14 mouse cellular contexts compared by ENCODE assay signal in the genomic region with DNA sequence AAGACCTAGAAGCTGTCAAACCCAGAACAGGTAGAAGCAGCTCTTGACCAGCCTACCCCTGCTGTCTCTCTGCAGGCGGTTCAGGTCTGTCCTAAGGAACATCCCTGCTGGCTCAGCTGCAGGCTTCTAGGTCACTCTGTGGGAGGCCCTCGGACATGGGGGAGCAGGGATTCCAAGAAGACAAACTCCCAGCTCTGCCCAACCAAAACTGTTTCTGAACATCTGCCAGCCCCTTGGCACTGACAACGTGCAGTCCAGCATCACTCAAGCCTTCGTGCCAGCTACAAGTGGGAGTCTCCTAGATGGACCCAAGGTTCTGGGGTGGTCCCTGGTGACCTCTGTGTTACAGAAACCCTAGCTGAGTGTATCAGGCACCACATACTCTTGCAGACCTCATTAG. TPM values are rescaled to one million over a fixed set of nuclear protein-coding genes. Genes with fewer than 3 reads are reported as not detected.
DNase-seq lines count a peak whose midpoint lies in the region; ATAC-seq and TF ChIP-seq lines count a peak whose summit lies in the region.
"Had no signal": no experiment of that assay in that cellular context is flagged by ENCODE, and none has a peak within 500 bp of the region (broad histone marks: within the 10 kb centered on the region; RNA-seq: fewer than 3 reads in every experiment).

No protein-coding gene starts in this region.

- ATAC-seq in monocyte, adult 5-6 weeks (replicated peaks; ENCODE audit: insufficient number of reproducible peaks, low FRiP score, low TSS enrichment, poor library complexity, severe bottlenecking), result no peak
- ATAC-seq: hindbrain, embryonic 16.5 days had no signal

- H3K4me3 ChIP-seq in layer of hippocampus, adult 2 months, result no peak overlapping the region
- H3K4me3 ChIP-seq: embryonic facial prominence, embryonic 12.5 days; limb, embryonic 15.5 days had no signal

- peak overlapping the region; percentile 39; the same call in 1 of the 2 replicates for H3K27ac ChIP-seq in layer of hippocampus, adult 2 months
- H3K27ac ChIP-seq: embryonic facial prominence, embryonic 12.5 days; limb, embryonic 15.5 days had no signal

- peak; percentile 9 for DNase-seq in adrenal gland, postnatal 14 days
- DNase-seq in adrenal gland, adult 2 months, result no peak
- no peak for DNase-seq in layer of hippocampus, adult 2 months (ENCODE audit: low spot score in 2 of 2)
- no peak for DNase-seq in layer of hippocampus, postnatal 25 days (ENCODE audit: extremely low spot score in 1 of 2, low spot score in 1 of 2)
- DNase-seq in NIH3T3 (ENCODE audit: low read depth), result peak; percentile 50
- peak; percentile 4 to 49 for DNase-seq in kidney, postnatal 25 days
- no peak for DNase-seq in adrenal gland, adult 8-10 months
- DNase-seq: thymus, adult 18-20 months had no signal

- TF ChIP-seq CTCF in layer of hippocampus, adult 2 months (conservative IDR thresholded peaks at IDR 0.05), result no peak

RNA-seq across cellular contexts. Expression of a gene that starts 9.1 kb away (rescaled TPM):
- 0.41 and 0.60 TPM in 2 replicates for total RNA-seq in adrenal gland, postnatal 14 days (2021)
- 1 to 10 TPM; 1.9 to 2.3 TPM for total RNA-seq in adrenal gland, adult 2 months (2021)
- 4.0 and 7.9 TPM in 2 replicates for polyA plus RNA-seq in adrenal gland, adult 2 months (2012; rRNA removed)
- 1 to 10 TPM; 1.9 to 2.5 TPM for total RNA-seq in layer of hippocampus, adult 2 months (2021)
- total RNA-seq in layer of hippocampus, postnatal 25 days (2021), result 1 to 10 TPM; 2.0 to 2.2 TPM
- not detected in 3 replicates for total RNA-seq in monocyte, adult 5-6 weeks (2017)
- total RNA-seq in adrenal gland, adult 8-10 months (2022), result 1 to 10 TPM; 3.8 to 6.8 (median 5.4) TPM
- total RNA-seq: gastrocnemius, postnatal 4 days had no signal
- polyA plus RNA-seq: heart, embryonic 16.5 days had no signal

RNA-seq across cellular contexts. Expression of a gene that starts 53.7 kb away (rescaled TPM):
- 86.3 and 153 TPM in 2 replicates for total RNA-seq in adrenal gland, postnatal 14 days (2021)
- 100 to 1,000 TPM; 133 to 179 TPM for total RNA-seq in adrenal gland, adult 2 months (2021)
- polyA plus RNA-seq in adrenal gland, adult 2 months (2012; rRNA removed), result 93.7 and 100 TPM in 2 replicates
- 10 to 100 TPM; 48.7 to 50.9 TPM for total RNA-seq in layer of hippocampus, adult 2 months (2021)
- 10 to 100 TPM; 45.3 to 47.7 TPM for total RNA-seq in layer of hippocampus, postnatal 25 days (2021)
- total RNA-seq in monocyte, adult 5-6 weeks (2017), result 0.95 to 4.7 TPM (median 4.2 TPM) in 3 replicates
- total RNA-seq in adrenal gland, adult 8-10 months (2022), result 100 to 1,000 TPM in 3 of 4 experiments, 10 to 100 TPM in 1; 96.8 to 133 (median 104) TPM

RNA-seq across cellular contexts. Expression of a gene that starts 54.5 kb away (rescaled TPM):
- total RNA-seq in adrenal gland, postnatal 14 days (2021), result 13.2 and 14.7 TPM in 2 replicates
- total RNA-seq in adrenal gland, adult 2 months (2021), result 10 to 100 TPM; 13.0 to 13.5 TPM
- 12.7 and 13.6 TPM in 2 replicates for polyA plus RNA-seq in adrenal gland, adult 2 months (2012; rRNA removed)
- 10 to 100 TPM; 16.4 to 16.5 TPM for total RNA-seq in layer of hippocampus, adult 2 months (2021)
- total RNA-seq in layer of hippocampus, postnatal 25 days (2021), result 10 to 100 TPM; 17.5 to 19.2 TPM
- 2.7 to 5.7 TPM (median 4.5 TPM) in 3 replicates for total RNA-seq in monocyte, adult 5-6 weeks (2017)
- 10 to 100 TPM; 14.5 to 16.6 (median 15.7) TPM for total RNA-seq in adrenal gland, adult 8-10 months (2022)

Comparison
In these comparisons a context has a peak if more than half of its experiments do, and no peak if none do; other contexts are left out.
1. DNase-seq: peak in adrenal gland, postnatal 14 days (single experiment), NIH3T3 (single experiment) and kidney, postnatal 25 days (2 of 2); none in adrenal gland, adult 2 months (single experiment), layer of hippocampus, adult 2 months (0 of 2), layer of hippocampus, postnatal 25 days (0 of 2) and adrenal gland, adult 8-10 months (single experiment).